Mouse (Mus musculus) MEL (cell line): ENCODE data around the gene Ift57. TPM values are rescaled to one million over a fixed set of nuclear protein-coding genes. Genes with fewer than 3 reads are reported as not detected.

ENCODE experiments used
- DNase-seq: peaks from one replicate; pipeline ENCODE4 v3.0.0; 2011; ENCODE audit warnings: low read depth, low spot score
- H3K27ac ChIP-seq: 2 replicates; pipeline ENCODE4 v1.5.1; 2012; ENCODE audit warnings: low read depth, mild to moderate bottlenecking, control low read depth, low read length, moderate library complexity; ENCODE audit not compliant: control insufficient read depth
- H3K27me3 ChIP-seq, 2 experiments: fragments of 150-350 bp in 1 of 2; sonication (generic) in 1 of 2; 2 replicates each; pipeline ENCODE4 v1.6.1; 2012; ENCODE audit warnings: low read length in 2 of 2, mild to moderate bottlenecking in 2 of 2, improper control_type of control experiment in 1 of 2, moderate library complexity in 1 of 2; ENCODE audit not compliant: insufficient read depth in 2 of 2, control insufficient read depth in 1 of 2
- H3K36me3 ChIP-seq, 2 experiments: 2 replicates each; pipeline ENCODE4 v1.6.1; 2012 to 2014; ENCODE audit warnings: low read length in 2 of 2, improper control_type of control experiment in 1 of 2, inconsistent platforms in 1 of 2, mild to moderate bottlenecking in 1 of 2; ENCODE audit not compliant: insufficient read depth in 2 of 2, control insufficient read depth in 1 of 2
- H3K4me1 ChIP-seq, 2 experiments: fragments of 150-350 bp in 1 of 2; sonication (generic) in 1 of 2; 2 replicates each; pipeline ENCODE4 v1.6.1; 2012; ENCODE audit warnings: low read length in 2 of 2, improper control_type of control experiment in 1 of 2, mild to moderate bottlenecking in 1 of 2; ENCODE audit not compliant: insufficient read depth in 2 of 2, control insufficient read depth in 1 of 2
- H3K4me3 ChIP-seq, 2 experiments: fragments of 150-350 bp in 1 of 2; sonication (generic) in 1 of 2; 2 replicates each; pipeline ENCODE4 v1.5.1; 2012; ENCODE audit warnings: low read depth in 2 of 2, low read length in 2 of 2, mild to moderate bottlenecking in 2 of 2, moderate library complexity in 2 of 2, control low read depth in 1 of 2, improper control_type of control experiment in 1 of 2; ENCODE audit not compliant: control insufficient read depth in 1 of 2, insufficient read depth in 1 of 2
- H3K79me2 ChIP-seq: 2 replicates; pipeline ENCODE4 v1.6.1; 2012; ENCODE audit warnings: mild to moderate bottlenecking, low read length, moderate library complexity; ENCODE audit not compliant: control insufficient read depth, poor library complexity, insufficient read depth
- H3K9ac ChIP-seq: 2 replicates; pipeline ENCODE4 v1.6.1; 2012; ENCODE audit warnings: low read depth, mild to moderate bottlenecking, control low read depth, low read length, moderate library complexity; ENCODE audit not compliant: control insufficient read depth, poor library complexity, severe bottlenecking
- H3K9me3 ChIP-seq: fragments of 150-350 bp; sonication (generic); replicated peaks from 2 replicates; pipeline ENCODE4 v1.6.1; 2012; ENCODE audit warnings: mild to moderate bottlenecking, low read length, improper control_type of control experiment, moderate library complexity; ENCODE audit not compliant: insufficient read depth
- BHLHE40 ChIP-seq: IDR thresholded peaks from 2 replicates; pipeline ENCODE4 v1.6.1; 2012; ENCODE audit warnings: low read depth, mild to moderate bottlenecking, inconsistent platforms, low read length, improper control_type of control experiment, borderline replicate concordance
- CHD2 ChIP-seq: IDR thresholded peaks from 2 replicates; pipeline ENCODE4 v1.6.1; 2011; ENCODE audit warnings: low read length, improper control_type of control experiment
- CTCF ChIP-seq, 3 experiments: IDR thresholded peaks in 2 of 3; conservative IDR thresholded peaks in 1 of 3; 2 replicates each; pipeline ENCODE4 v1.5.1; 2011 to 2012; ENCODE audit warnings: low read length in 3 of 3, low read depth in 2 of 3, mild to moderate bottlenecking in 2 of 3, improper control_type of control experiment in 1 of 3, inconsistent platforms in 1 of 3, mixed read lengths in 1 of 3, moderate library complexity in 1 of 3; ENCODE audit not compliant: control insufficient read depth in 1 of 3, insufficient read depth in 1 of 3, poor library complexity in 1 of 3, severe bottlenecking in 1 of 3
- ELF1 ChIP-seq: IDR thresholded peaks from 2 replicates; pipeline ENCODE4 v1.6.1; 2014; ENCODE audit warnings: low read depth, mild to moderate bottlenecking, inconsistent platforms, low read length, improper control_type of control experiment, moderate library complexity
- JUND ChIP-seq: IDR thresholded peaks from 2 replicates; pipeline ENCODE4 v1.6.1; 2011; ENCODE audit warnings: low read depth, mild to moderate bottlenecking, improper control_type of control experiment, low read length
- KAT2A ChIP-seq: conservative IDR thresholded peaks from 2 replicates; pipeline ENCODE4 v1.6.1; 2012; ENCODE audit warnings: low read depth, low read length, improper control_type of control experiment, inconsistent platforms
- MAFK ChIP-seq: IDR thresholded peaks from 2 replicates; pipeline ENCODE4 v1.6.1; 2011; ENCODE audit warnings: low read depth, mild to moderate bottlenecking, low read length, improper control_type of control experiment, borderline replicate concordance
- MAX ChIP-seq: IDR thresholded peaks from 2 replicates; pipeline ENCODE4 v1.6.1; 2011; ENCODE audit warnings: low read length, improper control_type of control experiment
- MAZ ChIP-seq: IDR thresholded peaks from 2 replicates; pipeline ENCODE4 v1.6.1; 2012; ENCODE audit warnings: low read depth, mild to moderate bottlenecking, inconsistent platforms, low read length, improper control_type of control experiment
- MYC ChIP-seq: IDR thresholded peaks from 2 replicates; pipeline ENCODE4 v1.6.1; 2011; ENCODE audit warnings: low read depth, mild to moderate bottlenecking, low read length, improper control_type of control experiment, moderate library complexity
- NELFE ChIP-seq: IDR thresholded peaks from 2 replicates; pipeline ENCODE4 v1.6.1; 2011; ENCODE audit warnings: low read depth, low read length, improper control_type of control experiment
- RAD21 ChIP-seq: IDR thresholded peaks from 2 replicates; pipeline ENCODE4 v1.6.1; 2011; ENCODE audit warnings: mild to moderate bottlenecking, low read depth, low read length, improper control_type of control experiment
- RCOR1 ChIP-seq: IDR thresholded peaks from 2 replicates; pipeline ENCODE4 v1.6.1; 2012; ENCODE audit warnings: low read depth, mild to moderate bottlenecking, inconsistent platforms, low read length, improper control_type of control experiment
- SIN3A ChIP-seq: IDR thresholded peaks from 2 replicates; pipeline ENCODE4 v1.6.1; 2012; ENCODE audit warnings: low read length, improper control_type of control experiment, inconsistent platforms
- SMC3 ChIP-seq: IDR thresholded peaks from 2 replicates; pipeline ENCODE4 v1.6.1; 2011; ENCODE audit warnings: low read depth, low read length, improper control_type of control experiment
- TAL1 ChIP-seq: IDR thresholded peaks from 2 replicates; pipeline ENCODE4 v1.6.1; 2012; ENCODE audit warnings: mild to moderate bottlenecking, inconsistent platforms, low read length, moderate library complexity, mixed read lengths
- TBP ChIP-seq: IDR thresholded peaks from 2 replicates; pipeline ENCODE4 v1.8.0; 2011; ENCODE audit warnings: low read depth, low read length, improper control_type of control experiment
- UBTF ChIP-seq: IDR thresholded peaks from 2 replicates; pipeline ENCODE4 v1.6.1; 2012; ENCODE audit warnings: low read depth, mild to moderate bottlenecking, inconsistent platforms, low read length, improper control_type of control experiment, moderate library complexity, borderline replicate concordance; ENCODE audit not compliant: insufficient read depth
- ZC3H11A ChIP-seq: IDR thresholded peaks from 2 replicates; pipeline ENCODE4 v1.6.1; 2012; ENCODE audit warnings: low read depth, mild to moderate bottlenecking, inconsistent platforms, low read length, improper control_type of control experiment
- ZMIZ1 ChIP-seq: IDR thresholded peaks from 2 replicates; pipeline ENCODE4 v1.6.1; 2012; ENCODE audit warnings: low read depth, mild to moderate bottlenecking, inconsistent platforms, low read length, improper control_type of control experiment, moderate library complexity
- ZNF384 ChIP-seq: IDR thresholded peaks from 2 replicates; pipeline ENCODE4 v1.6.1; 2012; ENCODE audit warnings: low read depth, mild to moderate bottlenecking, inconsistent platforms, low read length, improper control_type of control experiment
- polyA plus RNA-seq, 2 experiments: library from polyadenylated mRNA; stranded (reverse) in 1 of 2; unstranded in 1 of 2; fragments of >175 nt in 1 of 2; fragments of >200 nt in 1 of 2; gene quantifications; 2 replicates each; pipeline versions ENCODE4 v1.2.1 to v1.2.4; 2012; ENCODE audit warnings: low replicate concordance in 2 of 2, low read depth in 1 of 2; ENCODE audit not compliant: insufficient read length in 2 of 2, insufficient read depth in 1 of 2, missing spikeins in 1 of 2
- total RNA-seq: library from RNA; depleted of rRNA; stranded (reverse); fragments of 300-350 nt; gene quantifications from 2 replicates; pipeline ENCODE4 v1.2.3, GENCODE M21; 2012

The Ift57 gene
- total and polyA plus RNA-seq, 3 experiments: 5.7 to 11.1 TPM; not detected in 1

- TF ChIP-seq CHD2 (no peak), SIN3A (peak; percentile 42), ZMIZ1 (no peak), NELFE (no peak), SMC3 (no peak), RCOR1 (no peak), UBTF (no peak), RAD21 (no peak), ZNF384 (no peak), MAFK (no peak), MAX (no peak), ZC3H11A (no peak), TAL1 (peak; percentile 26; the same call in 1 of the 2 replicates), KAT2A (no peak), ELF1 (no peak), JUND (no peak)
These were observed 84.3 kb downstream of the Ift57 start (continued) for GRCm38 (mm10) chr16:49783369-49783768.

- H3K9me3 ChIP-seq: no peaks in the 10 kb centered on the region
- H3K4me3 ChIP-seq: no peak overlapping the region
- no peak overlapping the region for H3K27ac ChIP-seq
- no peak for DNase-seq
- H3K27me3 ChIP-seq: no peaks in the 10 kb centered on the region
- H3K9ac ChIP-seq: no peak overlapping the region
- TF ChIP-seq MAZ: no peak
- no peak for TF ChIP-seq TBP
- TF ChIP-seq MYC: no peak
- TF ChIP-seq CTCF (IDR thresholded peaks at IDR 0.05 in 2 of 3, conservative IDR thresholded peaks at IDR 0.05 in 1 of 3; ENCODE audit: control insufficient read depth in 1 of 3, insufficient read depth in 1 of 3, low read depth in 2 of 3, low read length in 3 of 3, poor library complexity in 1 of 3, severe bottlenecking in 1 of 3): no peak
- TF ChIP-seq ELF1: no peak
- TF ChIP-seq RAD21: no peak
- TF ChIP-seq BHLHE40: no peak
- no peak for TF ChIP-seq TAL1
- peaks cover 8 to 15% of the 10 kb centered on the region in 2 experiments for H3K4me1 ChIP-seq
- H3K36me3 ChIP-seq: peaks cover 0 to 23% of the 10 kb centered on the region in 2 experiments; a peak in 2 of 4 replicates
- no peaks in the 10 kb centered on the region for H3K79me2 ChIP-seq
These were observed 87.1 kb downstream of the Ift57 start for GRCm38 (mm10) chr16:49786116-49786515.
